Mouse (Mus musculus) G1E (cell line): Measurements from ENCODE around the gene Daam1.

Source experiments
- CTCF ChIP-seq: IDR thresholded peaks from 2 replicates; pipeline ENCODE4 v1.5.1; 2012; ENCODE audit warnings: low read depth, low read length, inconsistent platforms, mixed read lengths
- GATA1 ChIP-seq: IDR thresholded peaks from 2 replicates; pipeline ENCODE4 v1.6.1; 2012; ENCODE audit warnings: borderline replicate concordance, low read length, inconsistent platforms, mixed read lengths
- POLR2AphosphoS5 ChIP-seq: IDR thresholded peaks from 2 replicates; pipeline ENCODE4 v1.6.1; 2012; ENCODE audit warnings: low read depth, low read length, inconsistent platforms; ENCODE audit not compliant: insufficient replicate concordance
- TAL1 ChIP-seq: conservative IDR thresholded peaks from 2 replicates; pipeline ENCODE4 v1.6.1; 2012; ENCODE audit warnings: low read depth, low read length, inconsistent platforms, mixed read lengths

DNA sequence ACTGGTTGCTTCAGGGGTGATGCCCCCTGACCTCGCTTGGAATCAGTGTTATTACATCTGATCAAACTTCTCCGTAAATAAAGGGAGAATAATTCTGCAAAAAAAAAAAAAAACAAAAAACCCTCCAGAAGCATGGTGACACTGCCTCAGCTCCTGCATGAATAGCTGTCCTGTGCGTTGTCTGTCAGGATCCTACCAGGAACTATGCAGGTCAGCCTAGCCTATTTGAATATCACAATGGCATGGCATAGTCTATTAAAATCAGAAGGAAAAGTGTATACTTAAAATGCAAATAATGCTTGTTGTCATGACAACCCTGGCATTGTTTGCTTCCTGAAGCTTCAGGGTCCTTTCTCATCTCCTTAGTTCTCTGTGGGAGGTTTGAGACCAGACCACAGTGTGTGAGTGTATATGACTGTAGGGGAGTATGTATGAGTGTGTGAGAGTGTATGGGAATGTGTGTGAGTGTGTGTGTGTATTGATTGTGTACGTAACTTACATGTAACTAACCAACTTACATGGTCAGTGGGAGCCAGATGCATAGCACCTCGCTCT, 92.0 kb downstream of the Daam1 start:
- no peak for TF ChIP-seq TAL1
- TF ChIP-seq CTCF: no peak
- no peak for TF ChIP-seq GATA1
- TF ChIP-seq POLR2AphosphoS5: no peak
